Mouse (Mus musculus) cortical plate, adult 2 months (tissue): Measurements from ENCODE around the gene Thegl.

Source experiments
- CTCF ChIP-seq: fragments of 200-500 bp; IDR thresholded peaks from 2 replicates; pipeline ENCODE4 v1.5.1; 2011; ENCODE audit warnings: mild to moderate bottlenecking, control low read depth, low read length; ENCODE audit not compliant: insufficient read depth; ENCODE audit errors: extremely low read depth
- POLR2A ChIP-seq: fragments of 200-500 bp; IDR thresholded peaks from 2 replicates; pipeline ENCODE4 v1.6.1; 2011; ENCODE audit warnings: mild to moderate bottlenecking, low read length, control low read depth; ENCODE audit not compliant: insufficient read depth; ENCODE audit errors: extremely low read depth

DNA sequence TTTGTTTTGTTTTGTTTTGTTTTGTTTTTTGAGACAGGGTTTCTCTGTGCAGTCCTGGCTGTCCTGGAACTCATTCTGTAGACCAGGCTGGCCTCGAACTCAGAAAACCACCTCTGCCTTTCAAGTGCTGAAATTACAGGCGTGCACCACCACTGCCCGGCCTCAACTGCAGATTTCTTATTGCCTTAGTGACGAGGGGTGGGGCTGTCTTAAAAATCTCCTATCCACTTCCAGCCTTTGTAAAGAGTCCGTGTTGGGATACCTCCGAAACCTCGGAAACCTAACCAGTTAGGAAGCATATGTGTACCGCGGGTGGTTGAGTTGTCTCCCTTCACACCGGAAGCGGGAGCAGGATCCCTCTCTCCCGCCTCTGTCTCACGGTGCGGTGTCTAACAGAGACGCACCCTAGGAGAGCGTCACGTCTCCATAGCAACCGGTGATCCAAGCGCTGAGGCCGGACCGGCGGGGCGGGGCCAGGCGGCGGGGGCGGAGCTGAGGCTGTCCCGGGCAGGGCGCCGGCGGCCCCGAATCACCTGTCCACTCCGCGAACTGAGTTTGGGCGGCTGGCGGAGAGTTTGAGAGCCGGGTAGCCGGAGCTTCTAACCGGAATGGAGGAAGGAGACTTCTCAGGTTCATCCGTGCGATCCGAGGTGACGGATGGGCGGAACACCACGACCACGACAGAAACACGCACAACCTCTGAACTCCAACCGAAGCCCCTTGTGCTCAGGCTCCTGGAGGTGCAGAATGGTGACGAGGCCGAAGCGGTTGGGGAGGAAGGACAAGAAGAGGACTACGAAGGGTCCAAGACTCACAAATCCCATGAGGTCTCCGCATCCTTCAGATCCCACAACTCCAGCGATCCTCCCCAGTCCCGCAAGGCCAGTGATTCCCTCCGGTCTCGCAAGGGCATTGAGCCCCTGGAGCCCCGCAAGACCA, at the start of gene Thegl:
- TF ChIP-seq POLR2A = no peak
- TF ChIP-seq CTCF = no peak
